Mouse (Mus musculus) heart, embryonic 14.5 days (tissue): ENCODE results near the gene Col2a1. TPM values are rescaled to one million over a fixed set of nuclear protein-coding genes. Genes with fewer than 3 reads are reported as not detected.

Source experiments
- ATAC-seq: fragments of 200-750 bp; cut with Nextera tagmentation; 2 replicates; pipeline ENCODE4 v1.8.0; 2017; ENCODE audit warnings: low read depth, moderate TSS enrichment; ENCODE audit not compliant: insufficient number of reproducible peaks, insufficient read depth, low FRiP score
- H3K27ac ChIP-seq, 2 experiments: fragments of 200-500 bp in 1 of 2; fragments of 300-500 bp in 1 of 2; sonication (generic) in 1 of 2; replicated peaks in 1 of 2; 2 replicates each; pipeline ENCODE4 v1.5.1; 2012 to 2014; ENCODE audit warnings: low read depth in 2 of 2, low read length in 2 of 2, control low read depth in 1 of 2, mild to moderate bottlenecking in 1 of 2, mixed read lengths in 1 of 2; ENCODE audit not compliant: control insufficient read depth in 1 of 2, insufficient read depth in 1 of 2
- H3K27me3 ChIP-seq: fragments of 300-500 bp; sonication (generic); 2 replicates; pipeline ENCODE4 v1.6.1; 2014; ENCODE audit warnings: mild to moderate bottlenecking, low read length, control low read depth; ENCODE audit not compliant: control insufficient read depth, insufficient read depth
- H3K36me3 ChIP-seq: fragments of 300-500 bp; sonication (generic); 2 replicates; pipeline ENCODE4 v1.6.1; 2014; ENCODE audit warnings: mild to moderate bottlenecking, control low read depth, low read length, mixed read lengths; ENCODE audit not compliant: control insufficient read depth, insufficient read depth
- H3K4me1 ChIP-seq, 2 experiments: fragments of 200-500 bp in 1 of 2; fragments of 300-500 bp in 1 of 2; sonication (generic) in 1 of 2; 2 replicates each; pipeline ENCODE4 v1.6.1; 2012 to 2014; ENCODE audit warnings: low read length in 2 of 2, control low read depth in 1 of 2, mixed read lengths in 1 of 2; ENCODE audit not compliant: control insufficient read depth in 2 of 2, insufficient read depth in 2 of 2
- H3K4me2 ChIP-seq: fragments of 300-500 bp; sonication (generic); 2 replicates; pipeline ENCODE4 v1.6.1; 2014; ENCODE audit warnings: mild to moderate bottlenecking, low read length
- H3K4me3 ChIP-seq, 2 experiments: fragments of 200-500 bp in 1 of 2; fragments of 300-500 bp in 1 of 2; sonication (generic) in 1 of 2; 2 replicates each; pipeline ENCODE4 v1.5.1; 2012 to 2014; ENCODE audit warnings: low read length in 2 of 2, mild to moderate bottlenecking in 2 of 2, control low read depth in 1 of 2, low read depth in 1 of 2, moderate library complexity in 1 of 2; ENCODE audit not compliant: control insufficient read depth in 1 of 2, insufficient read depth in 1 of 2
- H3K9ac ChIP-seq: fragments of 300-500 bp; sonication (generic); 2 replicates; pipeline ENCODE4 v1.6.1; 2014; ENCODE audit warnings: mild to moderate bottlenecking, low read length
- H3K9me3 ChIP-seq: fragments of 300-500 bp; sonication (generic); 2 replicates; pipeline ENCODE4 v1.6.1; 2016; ENCODE audit warnings: low read length, control low read depth; ENCODE audit not compliant: control insufficient read depth
- WGBS: fragments of 180-500 bp; shearing (Covaris S2); extraction: QIAGEN DNeasy Blood & Tissue Kit; methylation state at CpG from one replicate; pipeline ENCODE4 v1.1.7; 2014; 5-methylcytosine and 5-hydroxymethylcytosine counted together
- polyA plus RNA-seq: library from polyadenylated mRNA; unstranded; fragments of >200 nt; fragmentation: Nextera tagmentation; extraction: Ambion mirVana; gene quantifications from 2 replicates; pipeline ENCODE4 v1.2.1, GENCODE M21; 2014

Col2a1 gene
- polyA plus RNA-seq, 1 experiment from 2014 or later, result 13.3 TPM

DNA sequence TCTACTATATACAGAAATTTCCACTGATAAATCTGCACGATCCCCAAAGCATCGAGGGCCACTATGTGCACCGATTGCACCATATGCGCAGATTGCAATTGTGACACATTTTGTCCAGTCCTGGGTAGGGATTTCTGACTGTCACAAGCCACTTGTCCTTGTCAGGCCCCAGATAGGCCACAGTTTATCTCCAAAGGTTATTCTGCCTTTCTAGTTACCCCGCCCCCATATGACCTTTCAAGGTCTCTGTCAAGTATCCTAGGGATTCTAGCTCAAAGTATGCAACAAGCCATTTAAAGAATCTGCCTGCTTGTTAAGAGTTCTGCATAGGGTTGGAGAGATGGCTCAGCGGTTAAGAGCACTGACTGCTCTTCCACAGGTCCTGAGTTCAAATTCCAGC lies 31.9 kb downstream of the Col2a1 start:
- ATAC-seq, result no peak
- Histone ChIP-seq H3K4me2 (no peak overlapping the region), H3K36me3 (no peaks in the 10 kb centered on the region), H3K4me3 (no peak overlapping the region), H3K27ac (peak overlapping the region; percentile 9 to 51), H3K27me3 (no peaks in the 10 kb centered on the region), H3K4me1 (peaks cover 8 to 11% of the 10 kb centered on the region in 2 experiments), H3K9ac (no peak overlapping the region), H3K9me3 (no peaks in the 10 kb centered on the region)
- 44% methylated on average over 6 of the region's 6 CpGs for WGBS

DNA sequence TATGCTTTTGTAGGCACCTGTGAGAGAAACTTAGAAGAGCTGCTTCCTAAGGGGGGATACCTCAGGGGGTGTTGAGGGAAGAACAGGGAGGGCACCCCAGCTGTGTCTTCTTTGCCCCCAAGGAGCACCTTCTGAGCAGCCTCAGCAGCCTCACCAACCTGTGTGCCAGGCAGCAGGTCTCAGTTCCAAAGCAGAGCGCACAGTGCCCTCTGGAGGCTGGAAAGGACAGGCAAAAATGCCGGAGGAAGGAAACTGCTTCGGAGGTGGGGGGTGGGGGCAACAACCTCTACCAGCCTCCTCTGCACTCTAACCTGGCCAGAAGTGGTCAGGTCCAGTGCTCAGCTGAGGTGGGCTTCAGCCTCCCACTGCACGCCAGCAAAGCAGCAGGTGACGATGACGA lies 34.2 kb downstream of the Col2a1 start:
- WGBS, result 38% methylated on average over 6 of the region's 6 CpGs
- no peaks in the 10 kb centered on the region for H3K9me3 ChIP-seq
- no peaks in the 10 kb centered on the region for H3K27me3 ChIP-seq
- ATAC-seq, result no peak
- H3K9ac ChIP-seq, result no peak overlapping the region
- no peak overlapping the region for H3K4me2 ChIP-seq
- peaks cover 8 to 11% of the 10 kb centered on the region in 2 experiments for H3K4me1 ChIP-seq
- H3K27ac ChIP-seq, result no peak overlapping the region
- no peaks in the 10 kb centered on the region for H3K36me3 ChIP-seq
- no peak overlapping the region for H3K4me3 ChIP-seq

DNA sequence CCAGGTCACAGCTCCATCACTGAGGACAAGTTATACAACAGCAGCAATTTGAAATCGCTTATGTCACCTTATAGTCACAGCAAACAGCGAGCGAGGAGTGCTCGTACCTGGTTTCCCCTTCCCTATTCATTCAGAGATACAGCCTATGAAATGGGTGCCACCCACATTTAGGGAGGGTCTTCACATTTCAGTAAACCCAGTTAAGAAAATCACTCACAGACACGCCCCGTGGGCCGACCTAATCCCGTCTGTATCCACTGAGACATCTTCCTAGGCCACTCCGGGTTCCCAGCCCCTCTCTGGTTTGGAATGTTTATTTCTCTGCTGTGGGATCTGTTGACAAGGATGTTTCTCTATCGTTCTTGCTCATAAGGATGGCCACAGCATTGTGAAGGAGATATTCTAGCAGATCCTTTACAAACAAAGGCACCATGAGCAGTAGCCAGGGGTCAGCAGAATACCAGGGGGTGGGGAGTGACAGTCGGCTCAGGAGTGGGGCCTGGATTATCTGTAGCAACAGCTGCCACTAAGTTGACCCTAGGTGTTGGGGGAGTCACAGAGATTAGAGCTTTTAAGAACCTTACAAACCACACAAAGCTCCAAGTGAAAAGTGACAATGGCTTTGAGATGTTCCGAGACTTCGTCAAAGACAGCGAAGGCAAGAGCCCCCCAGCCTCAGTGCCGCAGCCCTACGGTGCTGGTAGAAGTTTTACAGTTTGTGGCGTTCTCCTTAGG lies 39.0 kb downstream of the Col2a1 start:
- Histone ChIP-seq H3K9me3 (no peaks in the 10 kb centered on the region), H3K4me2 (no peak overlapping the region), H3K27me3 (no peaks in the 10 kb centered on the region), H3K27ac (no peak overlapping the region), H3K4me3 (no peak overlapping the region), H3K36me3 (no peaks in the 10 kb centered on the region), H3K9ac (no peak overlapping the region), H3K4me1 (peaks cover 3 to 9% of the 10 kb centered on the region in 2 experiments)
- no peak for ATAC-seq
- WGBS, result 65% methylated on average over 17 of the region's 17 CpGs

DNA sequence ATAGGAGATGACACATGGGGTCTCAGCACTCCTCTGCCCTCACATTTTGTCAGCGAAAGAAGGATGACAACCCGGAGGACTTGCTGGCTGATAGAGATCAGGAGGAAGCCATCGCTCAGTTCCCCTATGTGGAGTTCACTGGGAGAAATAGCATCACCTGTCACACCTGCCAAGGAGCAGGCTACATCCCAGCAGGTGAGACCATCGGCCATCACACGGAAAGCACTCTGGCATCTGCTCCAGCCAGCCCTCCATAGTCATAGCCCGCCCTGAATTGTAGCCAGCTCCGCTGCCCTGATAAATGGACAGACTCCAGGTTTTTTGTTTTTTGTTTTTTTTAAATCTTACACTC lies 39.7 kb downstream of the Col2a1 start:
- Histone ChIP-seq H3K27ac (0 out of 4 replicates have a peak overlapping the region, but pooled peaks of 1 of the 2 experiments have one; percentile 62), H3K4me3 (peak overlapping the region; percentile 57 to 82), H3K27me3 (no peaks in the 10 kb centered on the region), H3K4me2 (peak overlapping the region; percentile 79), H3K9ac (peak overlapping the region; percentile 86), H3K4me1 (peaks cover 3 to 6% of the 10 kb centered on the region in 2 experiments; a peak in 3 of 4 replicates), H3K36me3 (no peaks in the 10 kb centered on the region), H3K9me3 (no peaks in the 10 kb centered on the region)
- ATAC-seq, result peak; percentile 11; the same call in 1 of the 2 replicates
- WGBS, result 24% methylated on average over 7 of the region's 7 CpGs

DNA sequence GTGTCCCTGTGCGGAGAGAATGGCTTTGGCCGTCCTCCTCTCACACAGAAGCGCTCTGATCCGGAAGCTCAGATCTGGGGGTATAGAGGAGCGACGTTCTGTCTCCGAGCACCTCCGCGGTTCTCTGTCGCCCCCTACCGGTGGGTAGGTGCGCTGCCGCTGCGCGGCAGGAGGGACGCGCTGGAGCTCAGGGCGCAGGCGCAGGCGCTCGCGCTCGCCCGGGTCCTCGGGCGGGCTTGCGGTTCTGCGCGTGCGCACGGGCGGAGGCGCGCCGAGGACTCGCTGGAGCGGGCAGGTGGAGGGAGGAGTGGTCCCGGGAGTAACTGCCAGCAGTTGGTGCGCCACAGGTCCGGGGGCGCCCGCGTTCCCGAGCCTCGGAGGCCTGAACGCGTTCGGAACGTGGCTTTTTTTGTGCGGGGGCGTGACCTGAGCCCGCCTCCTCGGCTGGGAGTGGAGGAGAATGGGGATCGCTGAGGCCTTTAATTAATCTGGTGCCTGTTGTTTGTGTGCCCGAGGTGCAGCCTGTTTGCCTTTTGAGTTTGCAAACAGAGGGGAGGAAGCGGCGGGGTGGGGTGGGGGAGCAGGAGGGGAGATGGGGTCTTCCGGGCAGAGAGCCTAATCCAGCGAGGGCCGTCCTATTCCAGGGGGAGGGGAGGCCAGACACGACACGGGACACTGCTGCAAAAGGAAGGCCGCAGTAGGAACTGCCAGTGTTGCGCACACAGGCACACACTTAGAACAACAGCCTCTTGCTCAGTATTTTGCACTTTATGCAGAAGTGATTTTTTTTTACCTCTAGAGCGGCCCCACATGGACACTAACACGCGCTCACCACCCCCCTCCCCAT lies 40.3 kb downstream of the Col2a1 start, which contains the start of gene Tmem106c:
Tmem106c (plus strand) TSS at position 212 of the 847 bp plus-strand sequence.
- H3K4me2 ChIP-seq, result peak within 1 kb of the TSS; percentile 79
- H3K4me1 ChIP-seq, result peaks cover 3 to 6% of the 10 kb centered on the region in 2 experiments; a peak in 3 of 4 replicates
- no peaks in the 10 kb centered on the region for H3K27me3 ChIP-seq
- H3K9me3 ChIP-seq, result no peaks in the 10 kb centered on the region
- H3K27ac ChIP-seq, result peak within 1 kb of the TSS; percentile 62 to 73
- H3K4me3 ChIP-seq, result peak within 1 kb of the TSS; percentile 57 to 82
- H3K36me3 ChIP-seq, result no peaks in the 10 kb centered on the region
- peak within 1 kb of the TSS; percentile 86 for H3K9ac ChIP-seq
- under 1% methylated on average over 64 of the region's 67 CpGs for WGBS
- peak; percentile 97 for ATAC-seq

DNA sequence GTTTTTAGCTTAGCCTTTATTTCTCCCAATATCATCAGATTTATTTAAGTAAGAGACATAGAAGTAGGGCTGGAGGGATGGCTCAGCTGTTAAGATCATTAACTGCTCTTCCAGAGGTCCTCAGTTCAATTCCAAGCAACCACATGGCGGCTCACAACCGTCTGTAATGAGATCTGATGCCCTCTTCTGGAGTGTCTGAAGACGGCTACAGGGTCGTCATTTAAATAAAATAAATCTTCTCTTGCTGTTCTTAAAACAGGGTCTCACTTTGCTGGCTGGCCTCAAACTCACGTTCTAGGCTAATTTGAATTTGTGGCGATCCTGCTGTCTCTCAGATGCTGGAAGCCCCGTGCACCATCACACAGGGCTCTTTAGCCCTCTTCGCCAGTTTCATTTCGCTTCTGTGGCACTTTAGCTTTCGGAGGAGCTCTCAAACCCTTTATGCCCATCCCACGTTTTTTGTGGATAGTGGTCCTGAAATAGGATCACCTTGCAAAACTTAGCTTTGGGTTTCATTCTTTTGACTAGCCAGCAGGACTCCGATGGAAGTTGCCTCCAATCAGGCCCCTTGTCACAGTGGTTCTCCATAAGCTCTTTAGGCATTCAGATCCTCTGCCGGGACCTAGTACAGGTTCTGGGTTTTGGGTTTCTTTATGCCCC lies 41.0 kb downstream of the Col2a1 start:
- H3K27me3 ChIP-seq, result no peaks in the 10 kb centered on the region
- H3K27ac ChIP-seq, result peak overlapping the region; percentile 50 to 57
- H3K36me3 ChIP-seq, result no peaks in the 10 kb centered on the region
- H3K4me1 ChIP-seq, result peaks cover 3 to 6% of the 10 kb centered on the region in 2 experiments; a peak in 3 of 4 replicates
- peak overlapping the region; percentile 67 for H3K9ac ChIP-seq
- no peaks in the 10 kb centered on the region for H3K9me3 ChIP-seq
- no peak; the same call in 1 of the 2 replicates for ATAC-seq
- peak overlapping the region; percentile 79 for H3K4me2 ChIP-seq
- WGBS, result 16% methylated on average over 13 of the region's 13 CpGs
- H3K4me3 ChIP-seq, result peak overlapping the region; percentile 53 to 57

DNA sequence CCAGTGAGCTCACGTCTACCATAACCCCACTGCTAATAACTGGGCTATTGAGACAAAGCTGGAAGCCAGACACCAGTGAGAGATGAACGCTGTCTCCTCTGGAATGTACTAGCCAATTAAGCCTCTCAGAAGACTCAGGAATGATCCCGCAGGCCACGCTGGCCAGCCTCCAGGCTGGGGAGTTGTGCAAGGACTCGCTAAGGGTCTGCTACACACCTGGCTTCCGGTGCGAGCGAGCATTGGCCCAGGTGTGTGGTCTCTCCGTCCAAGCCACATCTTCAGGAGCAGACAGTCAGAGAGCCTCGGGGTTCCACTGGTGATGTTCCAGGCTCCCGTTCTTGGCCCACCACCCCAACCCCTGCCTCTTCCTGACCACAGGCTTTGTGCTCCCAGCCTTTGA lies 48.1 kb downstream of the Col2a1 start:
- Histone ChIP-seq H3K27me3 (peaks cover 24% of the 10 kb centered on the region), H3K27ac (no peak overlapping the region), H3K9me3 (no peaks in the 10 kb centered on the region), H3K36me3 (no peaks in the 10 kb centered on the region), H3K9ac (no peak overlapping the region), H3K4me2 (no peak overlapping the region), H3K4me1 (peaks cover 0 to 3% of the 10 kb centered on the region in 2 experiments; a peak in 1 of 4 replicates), H3K4me3 (no peak overlapping the region)
- WGBS, result 64% methylated on average over 11 of the region's 11 CpGs
- ATAC-seq, result no peak
